Mouse (Mus musculus) limb, embryonic 14.5 days (tissue): ENCODE measurements around the gene Ttc26. TPM values are rescaled to one million over a fixed set of nuclear protein-coding genes. Genes with fewer than 3 reads are reported as not detected.

Experiments used
- ATAC-seq: fragments of 200-750 bp; cut with Nextera tagmentation; 2 replicates; pipeline ENCODE4 v1.8.0; 2017; ENCODE audit warnings: low read depth, moderate number of reproducible peaks, moderate TSS enrichment; ENCODE audit not compliant: low FRiP score
- DNase-seq: peaks from one replicate; pipeline ENCODE4 v3.0.0-alpha.2; 2015; ENCODE audit warnings: low spot score
- H3K27ac ChIP-seq: fragments of 300-500 bp; sonication (generic); replicated peaks from 2 replicates; pipeline ENCODE4 v1.5.1; 2014; ENCODE audit warnings: low read depth, mild to moderate bottlenecking, low read length, moderate library complexity, mixed read lengths
- H3K27me3 ChIP-seq: fragments of 300-500 bp; sonication (generic); 2 replicates; pipeline ENCODE4 v1.6.1; 2014; ENCODE audit warnings: low read length, mixed read lengths; ENCODE audit not compliant: control insufficient read depth, insufficient read depth
- H3K36me3 ChIP-seq: fragments of 300-500 bp; sonication (generic); 2 replicates; pipeline ENCODE4 v1.6.1; 2014; ENCODE audit warnings: mild to moderate bottlenecking, low read length, moderate library complexity, mixed read lengths; ENCODE audit not compliant: control insufficient read depth, insufficient read depth
- H3K4me1 ChIP-seq: fragments of 300-500 bp; sonication (generic); 2 replicates; pipeline ENCODE4 v1.6.1; 2014; ENCODE audit warnings: antibody characterized with exemption, low read length, mixed read lengths; ENCODE audit not compliant: control insufficient read depth, insufficient read depth
- H3K4me2 ChIP-seq: fragments of 300-500 bp; sonication (generic); replicated peaks from 2 replicates; pipeline ENCODE4 v1.6.1; 2014; ENCODE audit warnings: low read depth, mild to moderate bottlenecking, low read length, moderate library complexity; ENCODE audit not compliant: severe bottlenecking
- H3K4me3 ChIP-seq: fragments of 300-500 bp; sonication (generic); replicated peaks from 2 replicates; pipeline ENCODE4 v1.5.1; 2014; ENCODE audit warnings: low read length
- H3K9ac ChIP-seq: fragments of 300-500 bp; sonication (generic); 2 replicates; pipeline ENCODE4 v1.6.1; 2014; ENCODE audit warnings: mild to moderate bottlenecking, low read depth, low read length, moderate library complexity; ENCODE audit not compliant: severe bottlenecking
- H3K9me3 ChIP-seq: fragments of 300-500 bp; sonication (generic); 2 replicates; pipeline ENCODE4 v1.6.1; 2016; ENCODE audit warnings: low read length; ENCODE audit not compliant: control insufficient read depth
- POLR2A ChIP-seq: fragments of 200-500 bp; IDR thresholded peaks from 2 replicates; pipeline ENCODE4 v1.8.0; 2012; ENCODE audit warnings: inconsistent platforms, mild to moderate bottlenecking, moderate library complexity, borderline replicate concordance; ENCODE audit not compliant: insufficient read depth, insufficient read length; ENCODE audit errors: extremely low read depth
- WGBS: fragments of 180-500 bp; shearing (Covaris S2); extraction: QIAGEN DNeasy Blood & Tissue Kit; methylation state at CpG from one replicate; pipeline ENCODE4 v1.1.7; 2014; 5-methylcytosine and 5-hydroxymethylcytosine counted together
- polyA plus RNA-seq, 2 experiments: library from polyadenylated mRNA; depleted of rRNA in 1 of 2; stranded (reverse) in 1 of 2; unstranded in 1 of 2; fragments of >200 nt; fragmentation: Nextera tagmentation in 1 of 2; extraction: Ambion mirVana in 1 of 2; gene quantifications; 2 replicates each; pipeline versions ENCODE4 v1.2.1 to v1.2.3; 2012 to 2014

The Ttc26 gene
- polyA plus RNA-seq, 2 experiments, result 4.3 to 7.0 TPM

GRCm38 (mm10) chr6:38341751-38342665, 39.3 kb upstream of the Ttc26 start:
- Histone ChIP-seq H3K9ac (no peak overlapping the region), H3K4me2 (no peak overlapping the region), H3K36me3 (no peaks in the 10 kb centered on the region), H3K27ac (no peak overlapping the region), H3K4me3 (no peak overlapping the region), H3K9me3 (no peaks in the 10 kb centered on the region), H3K4me1 (no peaks in the 10 kb centered on the region), H3K27me3 (no peaks in the 10 kb centered on the region)
- no peak for TF ChIP-seq POLR2A
- ATAC-seq, result no peak
- no peak for DNase-seq
- 56% methylated on average over 11 of the region's 11 CpGs for WGBS

- Histone ChIP-seq H3K27ac (no peak overlapping the region), H3K4me2 (no peak overlapping the region), H3K4me3 (no peak overlapping the region), H3K36me3 (no peaks in the 10 kb centered on the region), H3K9me3 (no peaks in the 10 kb centered on the region), H3K4me1 (no peaks in the 10 kb centered on the region), H3K27me3 (no peaks in the 10 kb centered on the region), H3K9ac (no peak overlapping the region)
- TF ChIP-seq POLR2A, result no peak
- WGBS, result 72% methylated on average over 8 of the region's 8 CpGs
- DNase-seq, result no peak
- no peak for ATAC-seq
These were observed 38.6 kb upstream of the Ttc26 start for GRCm38 (mm10) chr6:38342666-38342992.

GRCm38 (mm10) chr6:38343581-38343980, 37.7 kb upstream of the Ttc26 start:
- Histone ChIP-seq H3K27ac (no peak overlapping the region), H3K4me2 (no peak overlapping the region), H3K4me1 (no peaks in the 10 kb centered on the region), H3K4me3 (no peak overlapping the region), H3K27me3 (no peaks in the 10 kb centered on the region), H3K36me3 (no peaks in the 10 kb centered on the region), H3K9me3 (no peaks in the 10 kb centered on the region), H3K9ac (no peak overlapping the region)
- no peak for TF ChIP-seq POLR2A
- 54% methylated on average over 3 of the region's 3 CpGs for WGBS
- no peak for DNase-seq
- no peak for ATAC-seq

- TF ChIP-seq POLR2A, result no peak
- ATAC-seq (no peak), DNase-seq (no peak)
- no peaks in the 10 kb centered on the region for H3K36me3 ChIP-seq
- H3K27ac ChIP-seq, result no peak overlapping the region
- no peaks in the 10 kb centered on the region for H3K27me3 ChIP-seq
- H3K4me2 ChIP-seq, result no peak overlapping the region
- H3K4me1 ChIP-seq, result no peaks in the 10 kb centered on the region
- H3K9ac ChIP-seq, result no peak overlapping the region
- 78% methylated on average over 7 of the region's 7 CpGs for WGBS
- H3K9me3 ChIP-seq, result no peaks in the 10 kb centered on the region
- H3K4me3 ChIP-seq, result no peak overlapping the region
These were observed 37.1 kb upstream of the Ttc26 start for GRCm38 (mm10) chr6:38344006-38344670.

- no peak for DNase-seq
- no peak for ATAC-seq
- no peak overlapping the region for H3K27ac ChIP-seq
These were observed 35.5 kb upstream of the Ttc26 start for GRCm38 (mm10) chr6:38345796-38346195.

More at GRCm38 (mm10) chr6:38345796-38346195, 35.5 kb upstream of the Ttc26 start:
- WGBS, result 53% methylated on average over 7 of the region's 7 CpGs
- Histone ChIP-seq H3K4me1 (no peaks in the 10 kb centered on the region), H3K27me3 (no peaks in the 10 kb centered on the region; the same call in 1 of the 2 replicates), H3K4me2 (no peak overlapping the region), H3K36me3 (no peaks in the 10 kb centered on the region), H3K9me3 (no peaks in the 10 kb centered on the region), H3K9ac (no peak overlapping the region), H3K4me3 (no peak overlapping the region)
- no peak for TF ChIP-seq POLR2A
